Mouse (Mus musculus) gastrocnemius, adult 18-20 months (tissue): ENCODE measurements at regions not wholly inside any gene's neighbourhood (a gene's known extent, or its start where the extent isn't known, plus 50 kb on each side); places are given as distances from the start of the nearest gene placed in this dataset.
A peak's percentile ranks its signal among the peaks of the same experiment; 100 is the strongest.

Source experiments
- DNase-seq: peaks from one replicate; pipeline ENCODE4 v3.0.0; 2021; ENCODE audit warnings: low spot score

DNA sequence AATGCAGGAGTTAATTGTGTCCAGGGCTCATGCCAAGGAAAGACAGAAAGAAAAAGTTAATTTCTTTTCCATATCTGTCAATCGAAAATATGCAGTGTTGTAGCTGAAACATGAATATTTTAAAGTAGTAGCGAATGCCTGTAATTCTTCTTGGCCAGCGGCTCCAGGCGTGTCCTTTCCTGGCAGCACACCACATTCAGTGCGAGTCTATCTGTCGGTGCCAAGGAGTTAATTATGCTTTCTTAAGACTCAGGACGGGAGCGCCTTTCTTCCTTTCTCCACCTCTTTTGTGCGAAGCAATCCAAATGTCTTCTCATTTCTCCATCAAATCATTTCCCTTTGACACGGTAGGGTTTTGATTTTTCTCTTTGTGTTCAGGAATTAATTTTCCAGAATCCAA, 226.5 kb upstream of the Nrip1 start:
- peak; percentile 60 for DNase-seq

DNA sequence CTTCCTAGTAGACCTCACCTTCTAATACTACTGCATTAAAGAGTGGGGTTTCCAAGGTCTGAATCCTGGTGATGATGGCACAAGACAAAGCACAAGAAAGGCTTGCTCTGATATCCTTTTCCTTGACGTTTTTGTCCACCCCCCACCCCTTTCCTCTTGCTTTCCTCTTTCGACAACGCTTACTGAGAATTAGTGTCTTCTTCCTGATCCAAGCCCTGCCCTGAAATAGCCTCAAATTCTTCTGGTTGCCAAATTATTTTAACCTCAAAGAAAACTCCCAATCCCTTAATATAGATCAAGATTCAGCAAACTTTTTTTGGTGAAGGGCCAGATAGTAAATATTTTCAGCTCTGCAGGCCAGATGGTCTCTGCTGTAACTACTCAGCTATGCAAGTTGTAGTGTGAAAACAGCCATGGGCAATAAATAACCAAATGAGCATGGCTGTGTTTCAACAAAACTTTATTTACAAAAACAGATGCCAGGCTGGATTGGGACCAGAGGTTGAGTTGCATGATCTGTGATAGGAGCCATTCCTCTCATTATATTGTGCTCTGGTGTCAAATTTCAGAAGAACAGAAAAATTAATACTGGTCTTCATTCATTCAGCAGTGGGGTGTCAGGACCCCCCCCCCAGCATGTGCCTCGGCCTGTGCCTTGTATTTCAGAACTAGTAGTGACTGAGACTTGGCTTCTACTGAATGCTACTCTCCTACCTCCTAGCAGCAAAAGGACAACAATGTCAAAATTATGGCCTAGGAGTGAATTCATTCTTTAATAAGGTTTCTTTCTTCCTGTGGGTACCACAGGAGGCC, 218.5 kb upstream of the Nrip1 start:
- no peak for DNase-seq

- DNase-seq = no peak
Measured at GRCm38 (mm10) chr16:76589791-76590190, 216.2 kb upstream of the Nrip1 start.

- DNase-seq = no peak
Measured at GRCm38 (mm10) chr16:76577206-76577605, 203.6 kb upstream of the Nrip1 start.

DNA sequence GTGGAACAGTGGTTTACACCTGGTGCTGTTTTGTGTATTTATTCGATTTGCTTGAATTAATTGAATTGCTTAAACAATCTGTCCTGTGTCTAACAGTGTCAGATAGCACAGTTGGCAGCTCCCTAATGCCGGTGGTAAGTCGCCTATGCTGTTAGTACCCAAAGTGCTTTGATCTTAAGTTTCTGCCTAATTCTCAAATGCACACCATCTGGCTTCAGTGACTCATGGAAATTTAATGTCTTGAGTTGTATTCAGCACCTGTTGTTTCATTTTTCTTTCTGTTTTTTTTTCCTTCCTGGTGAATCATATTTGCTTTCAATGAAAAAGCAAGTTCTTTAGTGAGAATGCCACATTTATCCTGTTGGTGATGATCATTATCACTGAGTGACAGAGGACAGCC, 201.7 kb upstream of the Nrip1 start:
- no peak for DNase-seq

GRCm38 (mm10) chr16:76566220-76566619, 192.6 kb upstream of the Nrip1 start:
- DNase-seq = no peak

- DNase-seq = no peak
Measured at GRCm38 (mm10) chr16:76554846-76555245, 181.2 kb upstream of the Nrip1 start.

DNA sequence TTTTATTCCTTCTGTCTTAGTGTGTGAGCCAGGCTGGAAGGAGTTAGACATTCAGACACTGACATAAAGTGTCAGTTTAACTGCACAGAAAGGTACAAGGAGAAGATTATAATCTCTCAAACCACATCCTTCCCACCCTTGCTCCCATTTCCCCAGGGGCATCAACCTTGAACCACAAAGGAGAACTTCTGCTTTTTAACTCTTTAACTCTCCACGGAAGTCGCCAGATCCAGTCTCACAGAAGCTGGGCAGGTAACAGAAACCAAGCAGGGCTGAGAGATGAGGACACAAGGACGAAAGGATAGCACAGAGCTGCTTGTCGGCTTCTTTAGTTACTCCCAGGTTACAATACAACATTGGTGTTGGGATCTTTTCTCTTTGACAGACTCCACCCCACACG, 176.0 kb upstream of the Nrip1 start:
- no peak for DNase-seq

- DNase-seq = no peak
Measured at GRCm38 (mm10) chr16:76547087-76547486, 173.5 kb upstream of the Nrip1 start.

DNA sequence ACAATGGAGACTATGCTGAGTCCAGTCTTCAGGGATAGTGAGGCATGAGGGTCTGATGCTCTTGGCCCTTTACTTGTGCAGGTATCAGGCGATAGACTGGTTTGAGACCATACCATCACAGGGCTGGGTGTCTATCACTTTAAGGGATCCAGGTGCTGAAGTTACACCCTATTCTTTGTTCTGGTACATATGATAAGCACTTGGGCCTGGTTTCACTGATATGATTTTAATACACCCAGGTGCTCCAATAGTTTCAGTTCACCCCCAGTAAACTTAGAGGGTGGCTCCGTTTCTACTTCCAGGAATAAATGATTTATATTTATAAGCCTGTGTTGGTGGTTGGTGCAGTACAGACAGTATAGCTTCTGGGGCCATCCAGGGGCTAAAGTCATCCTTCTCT, 173.0 kb upstream of the Nrip1 start:
- no peak for DNase-seq

DNA sequence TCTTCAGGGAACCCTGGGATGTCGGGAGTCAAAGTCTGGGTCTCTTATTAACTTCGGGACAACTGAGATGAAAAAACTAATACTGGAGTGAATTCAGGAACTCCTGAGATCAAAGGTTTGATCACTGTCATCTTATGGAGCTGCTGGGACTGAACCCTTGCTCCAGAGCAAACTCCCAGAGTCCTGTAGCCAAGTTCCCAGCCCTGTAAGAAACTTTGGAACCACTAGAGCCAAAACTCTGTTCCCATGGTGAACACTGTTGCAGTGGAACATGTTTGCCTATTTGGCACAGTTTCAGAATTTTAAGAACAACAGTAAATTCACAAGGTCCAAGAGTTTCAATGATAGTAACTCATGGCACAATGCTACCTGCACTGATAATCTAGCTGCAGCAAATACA, 172.3 kb upstream of the Nrip1 start:
- no peak for DNase-seq

DNA sequence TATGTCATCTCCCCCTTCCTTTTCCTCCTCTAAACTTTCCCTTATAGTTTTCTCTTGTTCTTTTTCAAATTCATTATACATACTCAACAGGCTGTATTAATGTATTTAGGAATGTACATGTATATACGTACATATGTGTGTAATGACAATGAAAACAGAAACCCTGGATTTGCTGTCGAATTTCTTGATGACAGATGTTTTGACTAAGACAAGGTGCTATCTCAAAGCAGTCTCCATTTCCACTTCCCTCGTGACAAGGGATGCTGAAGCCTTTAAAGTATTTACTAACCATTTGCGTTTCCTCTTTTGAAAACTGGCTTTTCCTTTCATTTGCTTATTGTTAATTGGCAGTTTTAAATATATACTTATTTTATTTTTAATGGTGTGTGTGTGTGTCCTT, 171.3 kb upstream of the Nrip1 start:
- DNase-seq = no peak

DNA sequence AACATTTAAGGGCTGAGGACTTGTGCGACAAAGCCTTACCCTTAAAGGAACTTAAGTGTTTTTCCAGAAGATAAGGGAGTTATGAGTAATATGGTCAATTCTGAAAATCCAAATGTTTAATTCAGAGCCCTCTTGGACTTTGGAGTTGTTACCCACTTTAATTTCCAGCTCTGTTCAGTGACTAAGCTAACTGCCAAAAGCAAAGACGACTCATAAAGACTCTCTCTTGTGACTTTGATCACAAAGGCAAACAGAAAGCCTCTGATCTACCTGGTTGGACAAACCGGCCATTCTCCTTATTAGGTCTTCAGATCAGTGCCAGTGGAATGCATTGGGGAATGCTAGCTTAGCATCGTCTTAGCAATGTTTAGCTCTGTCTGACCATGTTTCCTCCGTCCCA, 167.3 kb upstream of the Nrip1 start:
- no peak for DNase-seq

DNA sequence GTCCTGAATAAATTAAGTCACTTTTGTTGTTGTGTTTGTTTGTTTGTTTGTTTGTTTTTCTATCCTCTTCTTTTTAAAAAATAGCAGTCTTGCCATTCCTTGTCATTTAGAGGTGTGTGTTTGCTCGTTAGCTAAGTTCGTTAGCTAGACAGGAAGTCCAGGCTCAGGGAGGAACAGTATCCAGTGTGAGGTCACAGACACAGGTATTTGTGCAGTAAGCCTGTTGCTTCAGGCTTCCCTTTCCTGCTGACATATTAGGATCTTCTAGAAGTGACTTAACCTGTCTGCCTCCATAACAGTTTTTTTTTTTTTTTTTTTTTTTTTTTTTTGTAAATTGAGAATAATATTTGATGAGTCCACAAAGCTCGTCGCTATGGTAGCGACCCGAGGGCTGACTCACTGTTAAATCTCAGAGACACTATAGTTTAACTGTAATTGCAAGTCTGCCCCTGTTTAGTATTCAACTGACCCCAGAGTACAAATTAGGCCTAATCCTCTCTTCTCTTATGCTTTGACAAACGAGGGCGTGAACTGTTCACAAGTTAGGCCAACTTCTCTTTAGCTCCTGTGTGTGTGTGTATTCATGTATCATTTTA, 166.8 kb upstream of the Nrip1 start:
- DNase-seq = no peak

- no peak for DNase-seq
Measured at GRCm38 (mm10) chr16:76539669-76540068, 166.0 kb upstream of the Nrip1 start.

DNA sequence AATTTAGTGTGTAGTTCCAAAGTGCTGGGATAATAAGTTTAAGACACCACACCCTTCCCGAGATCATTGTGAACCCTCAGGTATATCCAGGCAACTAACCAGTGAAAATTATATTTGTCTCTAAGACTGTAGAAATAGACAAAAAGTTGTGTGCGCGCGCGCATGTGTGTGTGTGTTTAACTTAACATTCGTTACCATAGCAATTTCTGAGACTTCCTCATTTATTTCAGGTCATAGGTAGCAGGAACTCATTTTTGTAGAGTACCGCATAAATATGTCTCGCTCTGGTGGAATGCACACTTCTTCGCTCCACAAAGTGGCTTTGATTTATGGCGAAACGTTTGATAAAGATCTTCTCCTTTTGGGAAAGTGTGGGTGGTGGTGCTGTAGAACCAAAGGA, 164.2 kb upstream of the Nrip1 start:
- no peak for DNase-seq

DNA sequence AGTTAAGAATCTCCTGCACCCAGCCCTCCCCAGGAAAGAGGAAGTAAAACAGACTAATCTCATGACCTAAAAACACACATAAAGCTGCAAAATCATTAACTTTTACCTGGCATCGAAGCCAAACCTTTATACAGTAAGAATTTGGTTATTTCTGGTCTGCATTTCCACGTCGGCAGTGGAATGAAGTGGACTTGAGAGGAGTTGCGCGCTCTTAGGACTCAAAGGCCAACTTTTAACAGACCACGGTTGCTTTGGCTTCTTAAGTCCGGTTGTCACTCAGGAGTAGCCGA, 159.2 kb upstream of the Nrip1 start:
- DNase-seq = no peak

DNA sequence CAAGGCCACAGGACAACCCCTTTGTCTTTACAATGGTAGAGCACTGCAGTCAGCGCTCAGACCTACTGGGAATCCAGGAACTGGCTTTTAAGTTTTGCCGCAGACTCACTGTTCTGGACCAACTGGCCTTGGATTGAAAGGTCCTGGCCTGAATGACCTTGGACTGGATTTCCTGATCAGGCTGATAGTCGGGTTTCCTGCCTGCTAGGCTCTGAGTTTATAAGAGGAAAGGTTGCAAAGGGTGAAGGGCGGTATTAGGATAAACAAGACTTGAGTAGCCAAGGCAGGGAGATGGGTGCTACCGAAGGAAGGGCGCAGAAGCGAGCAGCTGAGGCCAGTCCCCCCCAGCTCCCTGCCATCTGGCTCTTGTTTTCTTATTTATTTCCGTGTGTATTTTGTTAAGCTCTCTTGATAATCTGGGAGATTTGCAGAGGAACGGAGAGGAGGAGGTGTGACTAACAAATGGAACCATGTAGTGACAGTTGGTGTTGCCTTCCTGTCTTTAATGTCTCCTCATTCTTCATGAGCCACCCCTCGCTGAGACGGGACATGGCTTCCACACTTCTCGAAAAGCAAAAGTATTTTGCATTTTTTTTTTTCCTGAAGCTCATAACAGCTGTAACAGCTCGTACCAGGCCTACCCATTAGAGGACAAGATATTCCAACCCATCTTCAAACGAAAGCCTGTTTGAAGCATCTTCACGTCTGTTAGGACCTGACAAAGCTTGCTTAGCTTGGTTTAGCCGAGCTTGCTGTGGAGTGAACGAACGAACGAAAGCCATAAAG, 158.7 kb upstream of the Nrip1 start:
- DNase-seq = no peak

GRCm38 (mm10) chr16:76530886-76531285, 157.3 kb upstream of the Nrip1 start:
- no peak for DNase-seq

- DNase-seq = no peak
Measured at GRCm38 (mm10) chr16:76529613-76530012, 156.0 kb upstream of the Nrip1 start.

- no peak for DNase-seq
Measured at GRCm38 (mm10) chr16:76527106-76527949, 153.7 kb upstream of the Nrip1 start.

- DNase-seq = no peak
Measured at GRCm38 (mm10) chr16:76525563-76525962, 151.9 kb upstream of the Nrip1 start.
